9 mouse cellular contexts compared by ENCODE assay signal in the genomic region with DNA sequence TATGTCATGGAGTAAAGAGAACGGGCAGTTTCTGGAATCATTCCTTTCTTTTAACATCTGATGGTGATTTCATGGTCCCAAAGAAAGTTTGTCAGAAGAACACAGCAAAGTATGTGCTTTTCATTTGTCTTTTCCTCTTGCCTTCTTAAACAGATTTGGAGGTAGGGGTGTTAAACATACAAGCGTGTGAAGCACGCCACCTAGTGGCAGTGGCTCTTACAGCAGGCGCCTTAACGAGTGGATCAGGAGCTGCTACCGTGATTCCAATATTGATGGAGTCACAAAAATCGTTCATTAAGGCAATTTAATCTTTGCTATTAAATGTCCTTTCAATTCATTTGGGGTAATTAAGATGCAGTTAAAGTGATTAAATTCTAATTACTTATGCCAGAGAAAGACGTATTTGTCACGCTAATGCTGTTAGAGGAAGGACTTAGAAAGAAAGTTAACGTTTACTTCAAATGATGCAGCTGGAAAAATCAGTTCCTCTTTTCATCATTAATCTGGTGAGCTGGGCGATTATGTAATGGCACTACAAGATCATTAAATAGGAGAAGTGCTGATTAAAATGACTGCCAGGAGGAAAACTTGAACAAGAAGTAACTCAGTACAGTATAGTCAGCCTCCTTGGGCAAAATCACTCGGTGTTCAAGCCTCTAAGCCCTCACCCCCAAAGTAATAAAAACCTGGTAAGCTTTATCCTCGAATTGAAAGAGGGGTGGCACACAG. TPM values are rescaled to one million over a fixed set of nuclear protein-coding genes. Genes with fewer than 3 reads are reported as not detected.
DNase-seq lines count a peak whose midpoint lies in the region; ATAC-seq and TF ChIP-seq lines count a peak whose summit lies in the region.
"Had no signal": no experiment of that assay in that cellular context is flagged by ENCODE, and none has a peak within 500 bp of the region (broad histone marks: within the 10 kb centered on the region; RNA-seq: fewer than 3 reads in every experiment).

No protein-coding gene starts in this region.

- H3K36me3 ChIP-seq in thymus, adult 2 months (ENCODE audit: control insufficient read depth, insufficient read depth, low read length): no peaks in the 10 kb centered on the region
- H3K36me3 ChIP-seq in embryonic facial prominence, embryonic 10.5 days (replicated peaks): no peaks in the 10 kb centered on the region
- H3K36me3 ChIP-seq: lung, embryonic 15.5 days had no signal

- H3K9me3 ChIP-seq in embryonic facial prominence, embryonic 10.5 days: no peaks in the 10 kb centered on the region
- H3K9me3 ChIP-seq: lung, embryonic 15.5 days had no signal

- TF ChIP-seq CTCF in cerebellum, adult 2 months (IDR thresholded peaks at IDR 0.05; ENCODE audit: borderline replicate concordance, insufficient read depth, low read depth, low read length): peak; percentile 65
- no peak for TF ChIP-seq CTCF in thymus, adult 2 months (IDR thresholded peaks at IDR 0.05; ENCODE audit: borderline replicate concordance, control insufficient read depth, extremely low read depth, insufficient read depth, low read length, poor library complexity)

- DNase-seq in cerebellum, adult 2 months: no peak
- DNase-seq in thymus, adult 2 months: peak; percentile 33
- DNase-seq in thymus, adult 18-20 months: no peak
- peak; percentile 79 for DNase-seq in embryonic facial prominence, embryonic 10.5 days (ENCODE audit: low spot score)
- peak; percentile 68 to 81 for DNase-seq in kidney, postnatal 25 days
- peak; percentile 38 to 46 for DNase-seq in lung, adult 18-20 months
- peak; percentile 84 for DNase-seq in right cerebral cortex, postnatal 4 days

- H3K27me3 ChIP-seq in cerebellum, adult 2 months (ENCODE audit: control insufficient read depth, insufficient read depth, low read length): peaks cover 1% of the 10 kb centered on the region; the same call in 1 of the 2 replicates
- peaks cover 15% of the 10 kb centered on the region for H3K27me3 ChIP-seq in thymus, adult 2 months (ENCODE audit: control insufficient read depth, insufficient read depth, low read length)
- H3K27me3 ChIP-seq in embryonic facial prominence, embryonic 10.5 days (replicated peaks; ENCODE audit: low read depth, poor library complexity, severe bottlenecking): peaks cover 69% of the 10 kb centered on the region

- no peak overlapping the region for H3K4me3 ChIP-seq in cerebellum, adult 2 months (replicated peaks; ENCODE audit: insufficient read depth, low read depth, low read length)
- no peak overlapping the region for H3K4me3 ChIP-seq in thymus, adult 2 months (ENCODE audit: control insufficient read depth, insufficient read depth, low read length)
- H3K4me3 ChIP-seq in embryonic facial prominence, embryonic 10.5 days: no peak overlapping the region
- H3K4me3 ChIP-seq: lung, embryonic 15.5 days had no signal

- no peak for TF ChIP-seq POLR2A in cerebellum, adult 2 months (IDR thresholded peaks at IDR 0.05; ENCODE audit: borderline replicate concordance, insufficient read depth, low read length)
- TF ChIP-seq POLR2A in thymus, adult 2 months (IDR thresholded peaks at IDR 0.05; ENCODE audit: control insufficient read depth, extremely low read depth, insufficient read depth, low read length, poor library complexity): no peak

- H3K27ac ChIP-seq in cerebellum, adult 2 months (ENCODE audit: insufficient read depth, low read length): no peak overlapping the region
- H3K27ac ChIP-seq in thymus, adult 2 months (ENCODE audit: control insufficient read depth, insufficient read depth, low read length): no peak overlapping the region
- H3K27ac ChIP-seq in embryonic facial prominence, embryonic 10.5 days (replicated peaks): no peak overlapping the region
- H3K27ac ChIP-seq: lung, embryonic 15.5 days had no signal

- no peak for ATAC-seq in cerebellum, adult (ENCODE audit: insufficient number of reproducible peaks, low FRiP score, low TSS enrichment)

- H3K4me1 ChIP-seq in cerebellum, adult 2 months (ENCODE audit: control insufficient read depth, insufficient read depth, low read length): no peaks in the 10 kb centered on the region
- no peaks in the 10 kb centered on the region for H3K4me1 ChIP-seq in thymus, adult 2 months (replicated peaks; ENCODE audit: control insufficient read depth, insufficient read depth, low read length)
- 0 out of 2 replicates have a peak, but pooled peaks cover 6% of the 10 kb centered on the region for H3K4me1 ChIP-seq in embryonic facial prominence, embryonic 10.5 days

- 24% methylated on average over 13 of the region's 13 CpGs for WGBS in cerebellum, adult 2 months
- 9% methylated on average over 13 of the region's 13 CpGs for WGBS in thymus, adult 2 months
- WGBS in embryonic facial prominence, embryonic 10.5 days: 24% methylated on average over 13 of the region's 13 CpGs

RNA-seq across cellular contexts. Expression of gene Onecut1, which starts 9.4 kb away (rescaled TPM):
- polyA plus RNA-seq in cerebellum, adult 2 months (2012; rRNA removed): 0.21 and 0.22 TPM in 2 replicates
- polyA plus RNA-seq in thymus, adult 2 months (2012; rRNA removed): 0.03 and 0.05 TPM in 2 replicates
- 2.9 and 4.2 TPM in 2 replicates for polyA plus RNA-seq in embryonic facial prominence, embryonic 10.5 days (2016; fragmentation: Nextera tagmentation; extraction: Ambion mirVana)
- polyA plus RNA-seq: lung, embryonic 15.5 days had no signal

Comparison
In these comparisons a context has a peak if more than half of its experiments do, and no peak if none do; other contexts are left out.
1. DNase-seq: peak in thymus, adult 2 months (single experiment), embryonic facial prominence, embryonic 10.5 days (single experiment), kidney, postnatal 25 days (2 of 2), lung, adult 18-20 months (2 of 2) and right cerebral cortex, postnatal 4 days (single experiment); none in cerebellum, adult 2 months (0 of 2) and thymus, adult 18-20 months (0 of 2).